Mouse (Mus musculus) cerebellum, adult 2 months (tissue): Measurements from ENCODE around the gene Mapk3.

Experiments
- CTCF ChIP-seq: fragments of 200-500 bp; IDR thresholded peaks from 2 replicates; pipeline ENCODE4 v1.5.1; 2011; ENCODE audit warnings: low read depth, mild to moderate bottlenecking, control low read depth, low read length, moderate library complexity, borderline replicate concordance; ENCODE audit not compliant: insufficient read depth
- POLR2A ChIP-seq: fragments of 200-500 bp; IDR thresholded peaks from 2 replicates; pipeline ENCODE4 v1.6.1; 2011; ENCODE audit warnings: low read length, control low read depth, borderline replicate concordance; ENCODE audit not compliant: insufficient read depth

DNA sequence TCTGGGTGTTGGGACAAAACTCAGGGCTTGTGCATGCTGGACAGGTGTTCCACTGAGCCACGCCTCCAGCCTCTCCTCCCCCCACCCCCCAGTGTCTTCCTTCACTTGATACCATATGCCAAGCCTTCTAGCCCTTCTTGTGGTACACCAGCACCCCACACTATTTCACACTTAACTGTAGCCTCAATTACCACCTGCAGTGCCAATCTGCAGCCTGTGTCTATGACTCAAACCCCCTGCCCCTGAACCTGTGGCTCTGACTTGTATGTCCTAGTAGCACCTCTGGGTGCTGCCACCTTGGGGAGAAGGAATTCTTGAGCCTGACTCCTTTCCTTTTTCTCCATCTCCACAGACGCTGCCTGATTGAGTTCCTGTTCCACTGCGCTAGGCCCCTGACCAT, 47.5 kb upstream of the Mapk3 start:
- no peak for TF ChIP-seq CTCF
- TF ChIP-seq POLR2A = no peak
